Mouse (Mus musculus) hindbrain, embryonic 16.5 days (tissue): Measurements from ENCODE around the gene Pcdh15. TPM values are rescaled to one million over a fixed set of nuclear protein-coding genes. Genes with fewer than 3 reads are reported as not detected.

Experiments
- ATAC-seq: fragments of 200-750 bp; cut with Nextera tagmentation; 2 replicates; pipeline ENCODE4 v1.8.0; 2017; ENCODE audit warnings: moderate TSS enrichment, moderate library complexity
- H3K27ac ChIP-seq: fragments of 300-500 bp; sonication (generic); 2 replicates; pipeline ENCODE4 v1.5.1; 2014; ENCODE audit warnings: low read depth, mild to moderate bottlenecking, control low read depth, low read length, moderate library complexity
- H3K27me3 ChIP-seq: fragments of 300-500 bp; sonication (generic); replicated peaks from 2 replicates; pipeline ENCODE4 v1.6.1; 2014; ENCODE audit warnings: low read length; ENCODE audit not compliant: control insufficient read depth, insufficient read depth
- H3K36me3 ChIP-seq: fragments of 300-500 bp; sonication (generic); 2 replicates; pipeline ENCODE4 v1.6.1; 2014; ENCODE audit warnings: mild to moderate bottlenecking, low read length, moderate library complexity, mixed read lengths; ENCODE audit not compliant: control insufficient read depth, insufficient read depth
- H3K4me1 ChIP-seq: fragments of 300-500 bp; sonication (generic); 2 replicates; pipeline ENCODE4 v1.6.1; 2014; ENCODE audit warnings: low read depth, low read length; ENCODE audit not compliant: control insufficient read depth, insufficient read depth
- H3K4me2 ChIP-seq: fragments of 300-500 bp; sonication (generic); 2 replicates; pipeline ENCODE4 v1.6.1; 2014; ENCODE audit warnings: mild to moderate bottlenecking, low read length, control low read depth, moderate library complexity
- H3K4me3 ChIP-seq: fragments of 300-500 bp; sonication (generic); 2 replicates; pipeline ENCODE4 v1.5.1; 2014; ENCODE audit warnings: mild to moderate bottlenecking, low read length, control low read depth, moderate library complexity
- H3K9ac ChIP-seq: fragments of 300-500 bp; sonication (generic); 2 replicates; pipeline ENCODE4 v1.6.1; 2014; ENCODE audit warnings: low read depth, mild to moderate bottlenecking, control low read depth, low read length, moderate library complexity
- H3K9me3 ChIP-seq: fragments of 300-500 bp; sonication (generic); 2 replicates; pipeline ENCODE4 v1.6.1; 2014; ENCODE audit warnings: mild to moderate bottlenecking, low read length, moderate library complexity; ENCODE audit not compliant: control insufficient read depth
- WGBS: fragments of 180-500 bp; shearing (Covaris S2); extraction: QIAGEN DNeasy Blood & Tissue Kit; methylation state at CpG from one replicate; pipeline ENCODE4 v1.1.7; 2014; 5-methylcytosine and 5-hydroxymethylcytosine counted together
- polyA plus RNA-seq: library from polyadenylated mRNA; unstranded; fragments of >200 nt; fragmentation: Nextera tagmentation; extraction: Ambion mirVana; gene quantifications from 2 replicates; pipeline ENCODE4 v1.2.1, GENCODE M21; 2015

Pcdh15 gene
- polyA plus RNA-seq, 1 experiment from 2014 or later = 14.3 TPM

- H3K4me2 ChIP-seq = no peak overlapping the region
- no peak overlapping the region for H3K27ac ChIP-seq
- WGBS = 91% methylated on average over 4 of the region's 4 CpGs
- no peaks in the 10 kb centered on the region for H3K9me3 ChIP-seq
- no peaks in the 10 kb centered on the region for H3K4me1 ChIP-seq
- no peak overlapping the region for H3K4me3 ChIP-seq
- no peak for ATAC-seq
- no peaks in the 10 kb centered on the region for H3K36me3 ChIP-seq
- H3K9ac ChIP-seq = no peak overlapping the region
- H3K27me3 ChIP-seq = no peaks in the 10 kb centered on the region
Observed at GRCm38 (mm10) chr10:74086653-74087052, 987.5 kb downstream of the Pcdh15 start.

- Histone ChIP-seq H3K9me3 (no peaks in the 10 kb centered on the region), H3K4me2 (no peak overlapping the region), H3K27ac (no peak overlapping the region), H3K4me1 (no peaks in the 10 kb centered on the region), H3K4me3 (no peak overlapping the region), H3K9ac (no peak overlapping the region), H3K36me3 (no peaks in the 10 kb centered on the region), H3K27me3 (no peaks in the 10 kb centered on the region)
- ATAC-seq = no peak
- WGBS = 100% methylated on average over 1 of the region's 1 CpGs
Observed at GRCm38 (mm10) chr10:74098296-74098695, 999.2 kb downstream of the Pcdh15 start.

GRCm38 (mm10) chr10:74114107-74114506 lies 1015.0 kb downstream of the Pcdh15 start:
- Histone ChIP-seq H3K4me3 (no peak overlapping the region), H3K27me3 (no peaks in the 10 kb centered on the region), H3K9ac (no peak overlapping the region), H3K36me3 (no peaks in the 10 kb centered on the region), H3K27ac (no peak overlapping the region), H3K4me1 (no peaks in the 10 kb centered on the region), H3K9me3 (no peaks in the 10 kb centered on the region), H3K4me2 (no peak overlapping the region)
- WGBS = 35% methylated on average over 1 of the region's 1 CpGs
- 0 out of 2 replicates have a peak, but pooled peaks have one; percentile 64 for ATAC-seq

GRCm38 (mm10) chr10:74116817-74117216 lies 1017.7 kb downstream of the Pcdh15 start:
- ATAC-seq = no peak
- no peak overlapping the region for H3K27ac ChIP-seq
- no peak overlapping the region for H3K4me3 ChIP-seq
- no peaks in the 10 kb centered on the region for H3K27me3 ChIP-seq
- H3K9ac ChIP-seq = no peak overlapping the region
- no peaks in the 10 kb centered on the region for H3K4me1 ChIP-seq
- WGBS = 73% methylated on average over 1 of the region's 1 CpGs
- no peaks in the 10 kb centered on the region for H3K36me3 ChIP-seq
- H3K4me2 ChIP-seq = no peak overlapping the region
- no peaks in the 10 kb centered on the region for H3K9me3 ChIP-seq

- ATAC-seq = no peak
- no peak overlapping the region for H3K4me3 ChIP-seq
Observed at GRCm38 (mm10) chr10:74123421-74123820, 1024.3 kb downstream of the Pcdh15 start.

GRCm38 (mm10) chr10:74129192-74129591 lies 1030.0 kb downstream of the Pcdh15 start:
- no peaks in the 10 kb centered on the region for H3K4me1 ChIP-seq
- no peak for ATAC-seq
- no peak overlapping the region for H3K9ac ChIP-seq
- 90% methylated on average over 3 of the region's 3 CpGs for WGBS
- H3K27me3 ChIP-seq = no peaks in the 10 kb centered on the region
- H3K4me2 ChIP-seq = no peak overlapping the region
- H3K27ac ChIP-seq = no peak overlapping the region
- no peaks in the 10 kb centered on the region for H3K9me3 ChIP-seq
- H3K36me3 ChIP-seq = no peaks in the 10 kb centered on the region
- H3K4me3 ChIP-seq = no peak overlapping the region

More at GRCm38 (mm10) chr10:74123421-74123820, 1024.3 kb downstream of the Pcdh15 start:
- Histone ChIP-seq H3K27ac (no peak overlapping the region), H3K9me3 (no peaks in the 10 kb centered on the region), H3K27me3 (no peaks in the 10 kb centered on the region), H3K4me2 (no peak overlapping the region), H3K4me1 (no peaks in the 10 kb centered on the region), H3K9ac (no peak overlapping the region), H3K36me3 (no peaks in the 10 kb centered on the region)
- 87% methylated on average over 4 of the region's 4 CpGs for WGBS

GRCm38 (mm10) chr10:74129665-74130064 lies 1030.5 kb downstream of the Pcdh15 start:
- H3K27ac ChIP-seq = no peak overlapping the region
- no peak overlapping the region for H3K4me3 ChIP-seq
- H3K4me2 ChIP-seq = no peak overlapping the region
- H3K27me3 ChIP-seq = no peaks in the 10 kb centered on the region
- no peaks in the 10 kb centered on the region for H3K4me1 ChIP-seq
- H3K9me3 ChIP-seq = no peaks in the 10 kb centered on the region
- no peak overlapping the region for H3K9ac ChIP-seq
- H3K36me3 ChIP-seq = no peaks in the 10 kb centered on the region
- ATAC-seq = no peak

GRCm38 (mm10) chr10:74130805-74131204 lies 1031.7 kb downstream of the Pcdh15 start:
- ATAC-seq = no peak

GRCm38 (mm10) chr10:74147966-74148365 lies 1048.8 kb downstream of the Pcdh15 start:
- no peak for ATAC-seq
- Histone ChIP-seq H3K4me3 (no peak overlapping the region), H3K4me1 (no peaks in the 10 kb centered on the region), H3K27ac (no peak overlapping the region), H3K4me2 (no peak overlapping the region), H3K27me3 (no peaks in the 10 kb centered on the region), H3K36me3 (no peaks in the 10 kb centered on the region), H3K9ac (no peak overlapping the region), H3K9me3 (no peaks in the 10 kb centered on the region)

More at GRCm38 (mm10) chr10:74130805-74131204, 1031.7 kb downstream of the Pcdh15 start:
- Histone ChIP-seq H3K27me3 (no peaks in the 10 kb centered on the region), H3K36me3 (no peaks in the 10 kb centered on the region), H3K4me1 (no peaks in the 10 kb centered on the region), H3K27ac (no peak overlapping the region), H3K9me3 (no peaks in the 10 kb centered on the region), H3K4me2 (no peak overlapping the region), H3K4me3 (no peak overlapping the region), H3K9ac (no peak overlapping the region)
- 87% methylated on average over 3 of the region's 3 CpGs for WGBS

GRCm38 (mm10) chr10:74181921-74182320 lies 1082.8 kb downstream of the Pcdh15 start:
- Histone ChIP-seq H3K4me3 (no peak overlapping the region), H3K27me3 (no peaks in the 10 kb centered on the region), H3K36me3 (no peaks in the 10 kb centered on the region), H3K27ac (no peak overlapping the region), H3K4me1 (no peaks in the 10 kb centered on the region), H3K9ac (no peak overlapping the region), H3K4me2 (no peak overlapping the region), H3K9me3 (no peaks in the 10 kb centered on the region)
- no peak for ATAC-seq
- 65% methylated on average over 3 of the region's 3 CpGs for WGBS
